Mouse (Mus musculus) stomach, adult 2 months (tissue): Measurements from ENCODE around the gene Gm16381. TPM values are rescaled to one million over a fixed set of nuclear protein-coding genes. Genes with fewer than 3 reads are reported as not detected.

Experiments used
- polyA plus RNA-seq: library from polyadenylated mRNA; depleted of rRNA; stranded (reverse); fragments of >200 nt; gene quantifications from 2 replicates; pipeline ENCODE4 v1.2.3, GENCODE M21; 2012; rRNA removed

Gene Gm16381
- not detected in 2 replicates for polyA plus RNA-seq

DNA sequence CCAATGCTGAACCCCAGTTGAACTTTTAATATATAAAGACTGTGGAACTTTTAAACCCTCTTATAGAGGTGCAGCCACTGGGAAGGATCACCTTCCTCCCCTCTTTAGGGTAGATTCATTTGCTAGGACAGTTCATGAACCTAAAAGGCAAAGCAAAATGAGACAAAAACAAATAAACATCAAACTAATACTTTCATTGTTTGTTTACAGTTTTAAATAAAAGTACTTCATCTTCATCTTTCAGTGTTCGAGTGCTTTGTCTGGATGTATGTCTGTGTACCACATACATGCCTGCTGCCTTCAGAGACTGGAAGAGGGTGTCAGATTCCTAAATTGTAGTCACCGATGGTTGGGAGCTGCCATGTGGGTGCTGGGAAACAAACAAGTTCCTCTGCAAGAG is at the start of gene Gm16381:
TSS of gene Gm16381 (minus strand) at position 101 of the 400 bp plus-strand sequence.

DNA sequence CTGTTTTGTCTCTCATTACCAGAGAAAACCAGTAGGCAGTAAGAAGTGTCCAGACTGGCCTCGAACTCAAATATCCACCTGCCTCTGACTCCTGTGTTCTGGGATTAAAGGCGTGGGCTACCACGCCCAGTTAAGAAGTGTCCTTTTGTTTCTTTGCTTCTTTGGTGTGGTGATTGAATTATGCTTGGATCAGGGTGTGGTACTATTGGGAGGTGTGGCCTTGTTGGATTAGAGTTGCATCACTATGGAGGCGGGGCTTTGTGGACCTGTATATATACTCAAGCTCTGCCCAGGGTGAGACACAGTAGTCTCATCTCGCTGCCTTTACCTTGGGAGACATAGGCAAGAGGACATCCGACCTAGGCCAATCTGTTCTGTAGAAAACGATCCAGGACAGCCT is 25.9 kb downstream of the Gm16381 start, which contains the start of gene Gm4027:
TSS of gene Gm4027 (plus strand) at position 301 of the 400 bp plus-strand sequence.

DNA sequence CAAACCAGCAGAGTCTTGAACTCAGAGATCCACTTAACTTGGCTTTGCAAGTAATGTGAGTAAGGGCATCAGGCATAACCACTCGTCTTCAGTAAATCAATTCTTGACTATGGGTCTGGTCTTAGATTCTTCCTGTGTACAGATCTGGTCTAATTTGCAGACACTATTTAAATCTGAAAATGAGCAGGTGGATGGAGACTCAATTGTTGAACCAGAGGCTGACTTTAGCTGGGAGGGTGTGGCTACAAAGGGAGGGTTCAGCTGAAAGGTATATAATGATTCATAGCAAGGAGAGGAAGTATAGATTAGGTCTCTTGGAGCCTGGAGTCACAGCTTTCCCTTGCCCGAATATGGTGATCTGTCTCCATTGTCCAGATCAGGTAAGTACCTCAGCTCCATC is 42.0 kb downstream of the Gm16381 start, which contains the start of gene Oog1:
TSS of gene Oog1 (plus strand) at position 301 of the 400 bp plus-strand sequence.

Other genes with a start within 250 kb of the Gm16381 start
- 1.1 and 2.8 TPM in 2 replicates for gene Slirp, start 200.7 kb downstream of the Gm16381 start, polyA plus RNA-seq
- gene Alkbh1, start 200.6 kb downstream of the Gm16381 start, polyA plus RNA-seq = 5.4 and 5.6 TPM in 2 replicates
- 0.82 and 1.9 TPM in 2 replicates for gene Snw1, start 172.3 kb downstream of the Gm16381 start, polyA plus RNA-seq
- gene Gm5788, start 149.9 kb downstream of the Gm16381 start, polyA plus RNA-seq = not detected in 2 replicates
- gene Gm8300, start 130.3 kb downstream of the Gm16381 start, polyA plus RNA-seq = not detected in 2 replicates
- gene Oog1, start 41.9 kb downstream of the Gm16381 start, polyA plus RNA-seq = not detected in 2 replicates
- not detected in 2 replicates for gene Gm4027, start 25.8 kb downstream of the Gm16381 start, polyA plus RNA-seq
- not detected in 2 replicates for gene Gm21319, start 131.1 kb upstream of the Gm16381 start, polyA plus RNA-seq
- gene Gm21936, start 150.9 kb upstream of the Gm16381 start, polyA plus RNA-seq = not detected in 2 replicates
- not detected in 2 replicates for gene BB287469, start 172.0 kb upstream of the Gm16381 start, polyA plus RNA-seq
- not detected in 2 replicates for gene Gm2001, start 197.7 kb upstream of the Gm16381 start, polyA plus RNA-seq
- gene Gm2016, start 229.5 kb upstream of the Gm16381 start, polyA plus RNA-seq = not detected in 2 replicates